Mouse (Mus musculus) kidney, embryonic 14.5 days (tissue): Measurements from ENCODE around the gene Fis1. TPM values are rescaled to one million over a fixed set of nuclear protein-coding genes. Genes with fewer than 3 reads are reported as not detected.
A peak's percentile ranks its signal among the peaks of the same experiment; 100 is the strongest.

Experiments
- ATAC-seq: fragments of 200-750 bp; cut with Nextera tagmentation; 2 replicates; pipeline ENCODE4 v1.8.0; 2017; ENCODE audit warnings: moderate number of reproducible peaks, mild to moderate bottlenecking, moderate TSS enrichment, moderate library complexity; ENCODE audit not compliant: low FRiP score, low TSS enrichment
- H3K27ac ChIP-seq: fragments of 300-500 bp; sonication (generic); 2 replicates; pipeline ENCODE4 v1.5.1; 2014; ENCODE audit warnings: low read depth, mild to moderate bottlenecking, low read length, moderate library complexity, mixed read lengths
- H3K27me3 ChIP-seq: fragments of 300-500 bp; sonication (generic); 2 replicates; pipeline ENCODE4 v1.6.1; 2014; ENCODE audit warnings: mild to moderate bottlenecking, low read length; ENCODE audit not compliant: control insufficient read depth, insufficient read depth
- H3K36me3 ChIP-seq: fragments of 300-500 bp; sonication (generic); 2 replicates; pipeline ENCODE4 v1.6.1; 2014; ENCODE audit warnings: low read length, mixed read lengths; ENCODE audit not compliant: control insufficient read depth, insufficient read depth
- H3K4me1 ChIP-seq: fragments of 300-500 bp; sonication (generic); 2 replicates; pipeline ENCODE4 v1.6.1; 2014; ENCODE audit warnings: low read length, mixed read lengths; ENCODE audit not compliant: control insufficient read depth, insufficient read depth
- H3K4me2 ChIP-seq: fragments of 300-500 bp; sonication (generic); replicated peaks from 2 replicates; pipeline ENCODE4 v1.6.1; 2014; ENCODE audit warnings: low read depth, mild to moderate bottlenecking, low read length
- H3K4me3 ChIP-seq: fragments of 300-500 bp; sonication (generic); 2 replicates; pipeline ENCODE4 v1.5.1; 2014; ENCODE audit warnings: mild to moderate bottlenecking, low read length
- H3K9ac ChIP-seq: fragments of 300-500 bp; sonication (generic); 2 replicates; pipeline ENCODE4 v1.6.1; 2014; ENCODE audit warnings: low read depth, mild to moderate bottlenecking, low read length, moderate library complexity
- H3K9me3 ChIP-seq: fragments of 300-500 bp; sonication (generic); 2 replicates; pipeline ENCODE4 v1.6.1; 2016; ENCODE audit warnings: low read length; ENCODE audit not compliant: control insufficient read depth
- WGBS: fragments of 180-500 bp; shearing (Covaris S2); extraction: QIAGEN DNeasy Blood & Tissue Kit; methylation state at CpG from one replicate; pipeline ENCODE4 v1.1.7; 2014; 5-methylcytosine and 5-hydroxymethylcytosine counted together
- polyA plus RNA-seq: library from polyadenylated mRNA; unstranded; fragments of >200 nt; fragmentation: Nextera tagmentation; extraction: Ambion mirVana; gene quantifications from 2 replicates; pipeline ENCODE4 v1.2.1, GENCODE M21; 2014

Gene Fis1
- polyA plus RNA-seq, 1 experiment from 2014 or later: 333 TPM

- peak overlapping the region; percentile 78 for H3K9ac ChIP-seq
- no peaks in the 10 kb centered on the region for H3K9me3 ChIP-seq
- peak overlapping the region; percentile 82 for H3K4me3 ChIP-seq
- peak overlapping the region; percentile 87 for H3K27ac ChIP-seq
- peaks cover 33% of the 10 kb centered on the region for H3K4me1 ChIP-seq
- ATAC-seq: no peak; the same call in 1 of the 2 replicates
- peak overlapping the region; percentile 77 for H3K4me2 ChIP-seq
- 24% methylated on average over 5 of the region's 5 CpGs for WGBS
- peaks cover 33% of the 10 kb centered on the region for H3K36me3 ChIP-seq
- H3K27me3 ChIP-seq: no peaks in the 10 kb centered on the region
Measured at GRCm38 (mm10) chr5:136961334-136961982, 8.4 kb downstream of the Fis1 start.

GRCm38 (mm10) chr5:136961983-136962461 is 8.9 kb downstream of the Fis1 start:
- Histone ChIP-seq H3K4me2 (peak overlapping the region; percentile 77), H3K4me1 (peaks cover 38% of the 10 kb centered on the region), H3K4me3 (peak overlapping the region; percentile 82), H3K9ac (peak overlapping the region; percentile 78), H3K27me3 (no peaks in the 10 kb centered on the region), H3K36me3 (peaks cover 33% of the 10 kb centered on the region), H3K9me3 (no peaks in the 10 kb centered on the region), H3K27ac (peak overlapping the region; percentile 87)
- ATAC-seq: peak; percentile 86
- 0% methylated on average over 20 of the region's 20 CpGs for WGBS

GRCm38 (mm10) chr5:136962501-136962900 is 9.4 kb downstream of the Fis1 start:
- Histone ChIP-seq H3K4me1 (peaks cover 43% of the 10 kb centered on the region), H3K9me3 (no peaks in the 10 kb centered on the region), H3K36me3 (peaks cover 33% of the 10 kb centered on the region), H3K27me3 (no peaks in the 10 kb centered on the region), H3K9ac (peak overlapping the region; percentile 78), H3K27ac (peak overlapping the region; percentile 87), H3K4me2 (peak overlapping the region; percentile 77), H3K4me3 (peak overlapping the region; percentile 82)
- 1% methylated on average over 10 of the region's 10 CpGs for WGBS
- ATAC-seq: peak; percentile 68

GRCm38 (mm10) chr5:136962966-136963540 is 10.0 kb downstream of the Fis1 start:
- WGBS: 70% methylated on average over 8 of the region's 8 CpGs
- no peak for ATAC-seq
- H3K4me3 ChIP-seq: peak overlapping the region; percentile 82
- peaks cover 45% of the 10 kb centered on the region for H3K4me1 ChIP-seq
- no peaks in the 10 kb centered on the region for H3K9me3 ChIP-seq
- H3K27ac ChIP-seq: no peak overlapping the region
- H3K9ac ChIP-seq: peak overlapping the region; percentile 78; the same call in 1 of the 2 replicates
- H3K36me3 ChIP-seq: peaks cover 33% of the 10 kb centered on the region
- H3K27me3 ChIP-seq: no peaks in the 10 kb centered on the region
- peak overlapping the region; percentile 77 for H3K4me2 ChIP-seq

GRCm38 (mm10) chr5:136965210-136965609 is 12.1 kb downstream of the Fis1 start:
- ATAC-seq: no peak
- Histone ChIP-seq H3K9me3 (no peaks in the 10 kb centered on the region), H3K4me2 (no peak overlapping the region), H3K36me3 (peaks cover 33% of the 10 kb centered on the region), H3K9ac (no peak overlapping the region), H3K4me1 (peaks cover 38% of the 10 kb centered on the region), H3K4me3 (no peak overlapping the region), H3K27ac (peak overlapping the region; percentile 90; the same call in 1 of the 2 replicates), H3K27me3 (no peaks in the 10 kb centered on the region)
- 84% methylated on average over 9 of the region's 9 CpGs for WGBS

GRCm38 (mm10) chr5:136965686-136966085 is 12.6 kb downstream of the Fis1 start:
- H3K4me2 ChIP-seq: no peak overlapping the region
- H3K27me3 ChIP-seq: no peaks in the 10 kb centered on the region
- peak overlapping the region; percentile 31; the same call in 1 of the 2 replicates for H3K9ac ChIP-seq
- no peaks in the 10 kb centered on the region for H3K9me3 ChIP-seq
- H3K36me3 ChIP-seq: peaks cover 33% of the 10 kb centered on the region
- H3K4me3 ChIP-seq: no peak overlapping the region
- H3K4me1 ChIP-seq: peaks cover 38% of the 10 kb centered on the region
- ATAC-seq: no peak
- 80% methylated on average over 7 of the region's 8 CpGs for WGBS
- peak overlapping the region; percentile 90 for H3K27ac ChIP-seq

GRCm38 (mm10) chr5:136966331-136966730 is 13.3 kb downstream of the Fis1 start, which contains the start of gene Cldn15:
TSS of gene Cldn15 (plus strand) at chr5:136966616.
- no peaks in the 10 kb centered on the region for H3K27me3 ChIP-seq
- 24% methylated on average over 6 of the region's 6 CpGs for WGBS
- no peak within 1 kb of the TSS for H3K4me3 ChIP-seq
- peak within 1 kb of the TSS; percentile 31 for H3K9ac ChIP-seq
- peak within 1 kb of the TSS; percentile 90 for H3K27ac ChIP-seq
- 0 out of 2 replicates have a peak within 1 kb of the TSS, but pooled peaks have one; percentile 8 for H3K4me2 ChIP-seq
- ATAC-seq: peak; percentile 38
- H3K9me3 ChIP-seq: no peaks in the 10 kb centered on the region
- H3K36me3 ChIP-seq: peaks cover 33% of the 10 kb centered on the region
- peaks cover 35% of the 10 kb centered on the region for H3K4me1 ChIP-seq

GRCm38 (mm10) chr5:136966861-136967455 is 13.9 kb downstream of the Fis1 start:
- peak overlapping the region; percentile 90 for H3K27ac ChIP-seq
- peaks cover 32% of the 10 kb centered on the region for H3K4me1 ChIP-seq
- ATAC-seq: no peak
- 0 out of 2 replicates have a peak overlapping the region, but pooled peaks have one; percentile 7 for H3K9ac ChIP-seq
- H3K4me2 ChIP-seq: no peak overlapping the region
- H3K36me3 ChIP-seq: peaks cover 33% of the 10 kb centered on the region
- H3K9me3 ChIP-seq: no peaks in the 10 kb centered on the region
- H3K27me3 ChIP-seq: no peaks in the 10 kb centered on the region
- WGBS: 78% methylated on average over 4 of the region's 4 CpGs
- no peak overlapping the region for H3K4me3 ChIP-seq
